Mouse (Mus musculus) limb, embryonic 13.5 days (tissue): ENCODE results near the gene Coro2b. TPM values are rescaled to one million over a fixed set of nuclear protein-coding genes. Genes with fewer than 3 reads are reported as not detected.
A peak's percentile ranks its signal among the peaks of the same experiment; 100 is the strongest.

Source experiments
- ATAC-seq: fragments of 200-750 bp; cut with Nextera tagmentation; 2 replicates; pipeline ENCODE4 v1.8.0; 2017; ENCODE audit warnings: low read depth, moderate number of reproducible peaks, moderate TSS enrichment; ENCODE audit not compliant: low FRiP score
- H3K27ac ChIP-seq: fragments of 300-500 bp; sonication (generic); 2 replicates; pipeline ENCODE4 v1.5.1; 2015; ENCODE audit warnings: inconsistent platforms, mild to moderate bottlenecking, moderate library complexity
- H3K27me3 ChIP-seq: fragments of 300-500 bp; sonication (generic); 2 replicates; pipeline ENCODE4 v1.6.1; 2015; ENCODE audit warnings: mild to moderate bottlenecking, inconsistent platforms
- H3K36me3 ChIP-seq: fragments of 300-500 bp; sonication (generic); 2 replicates; pipeline ENCODE4 v1.6.1; 2015; ENCODE audit warnings: inconsistent platforms, mild to moderate bottlenecking, moderate library complexity
- H3K4me1 ChIP-seq: fragments of 300-500 bp; sonication (generic); 2 replicates; pipeline ENCODE4 v1.6.1; 2015; ENCODE audit warnings: inconsistent platforms
- H3K4me2 ChIP-seq: fragments of 300-500 bp; sonication (generic); replicated peaks from 2 replicates; pipeline ENCODE4 v1.6.1; 2015; ENCODE audit warnings: inconsistent platforms, mild to moderate bottlenecking, moderate library complexity
- H3K4me3 ChIP-seq: fragments of 300-500 bp; sonication (generic); 2 replicates; pipeline ENCODE4 v1.5.1; 2015; ENCODE audit warnings: moderate library complexity, mild to moderate bottlenecking, inconsistent platforms
- H3K9ac ChIP-seq: fragments of 300-500 bp; sonication (generic); 2 replicates; pipeline ENCODE4 v1.6.1; 2015; ENCODE audit warnings: mild to moderate bottlenecking, inconsistent platforms
- H3K9me3 ChIP-seq: fragments of 300-500 bp; sonication (generic); 2 replicates; pipeline ENCODE4 v1.6.1; 2016; ENCODE audit warnings: inconsistent platforms
- WGBS: fragments of 180-500 bp; shearing (Covaris S2); methylation state at CpG from one replicate; pipeline ENCODE4 v1.1.7; 2015; 5-methylcytosine and 5-hydroxymethylcytosine counted together
- polyA plus RNA-seq: library from polyadenylated mRNA; unstranded; fragments of >200 nt; fragmentation: Nextera tagmentation; extraction: Ambion mirVana; gene quantifications from 2 replicates; pipeline ENCODE4 v1.2.1, GENCODE M21; 2015

The Coro2b gene
- polyA plus RNA-seq, 1 experiment from 2014 or later = 8.5 TPM

DNA sequence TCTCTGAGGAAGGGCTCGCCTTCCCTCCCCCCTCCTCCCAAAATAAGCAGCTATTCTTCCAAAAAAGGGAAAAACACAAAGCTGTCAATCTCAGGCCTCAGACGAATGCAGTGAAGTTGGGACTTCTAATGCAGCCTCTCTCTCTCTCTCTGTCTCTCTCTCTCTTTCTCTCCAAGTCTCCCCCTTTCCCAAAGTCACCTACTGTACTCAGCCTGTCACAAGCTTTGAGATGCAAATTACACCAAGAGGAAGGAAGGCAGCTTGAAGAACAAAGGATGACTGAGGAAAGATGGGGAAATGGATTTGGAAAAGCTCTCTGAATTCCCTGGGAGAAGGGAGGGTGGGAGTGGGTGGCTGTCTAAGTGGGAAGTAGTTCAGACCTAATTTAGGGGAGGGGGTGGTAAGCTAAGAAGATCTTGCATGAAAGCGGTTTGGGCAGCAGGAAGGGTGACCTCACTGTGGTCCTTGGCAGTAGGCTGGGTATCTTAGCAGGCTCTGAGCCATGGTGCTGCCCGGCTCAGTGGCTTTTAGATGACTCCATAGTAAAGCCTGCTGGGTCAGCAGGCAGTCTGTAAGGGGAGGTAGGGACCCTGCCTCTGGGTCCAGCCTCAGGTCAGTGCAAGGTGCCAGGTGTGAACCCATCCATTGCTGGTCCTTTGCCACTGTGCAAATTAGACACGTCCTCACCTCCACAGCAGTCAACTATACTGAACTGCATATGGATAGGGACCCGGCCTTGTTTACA is 55.8 kb downstream of the Coro2b start:
- Histone ChIP-seq H3K4me1 (peaks cover 14% of the 10 kb centered on the region), H3K9me3 (no peaks in the 10 kb centered on the region), H3K27ac (no peak overlapping the region), H3K27me3 (no peaks in the 10 kb centered on the region), H3K4me2 (no peak overlapping the region), H3K36me3 (no peaks in the 10 kb centered on the region), H3K9ac (no peak overlapping the region), H3K4me3 (no peak overlapping the region)
- 57% methylated on average over 6 of the region's 6 CpGs for WGBS
- no peak for ATAC-seq

DNA sequence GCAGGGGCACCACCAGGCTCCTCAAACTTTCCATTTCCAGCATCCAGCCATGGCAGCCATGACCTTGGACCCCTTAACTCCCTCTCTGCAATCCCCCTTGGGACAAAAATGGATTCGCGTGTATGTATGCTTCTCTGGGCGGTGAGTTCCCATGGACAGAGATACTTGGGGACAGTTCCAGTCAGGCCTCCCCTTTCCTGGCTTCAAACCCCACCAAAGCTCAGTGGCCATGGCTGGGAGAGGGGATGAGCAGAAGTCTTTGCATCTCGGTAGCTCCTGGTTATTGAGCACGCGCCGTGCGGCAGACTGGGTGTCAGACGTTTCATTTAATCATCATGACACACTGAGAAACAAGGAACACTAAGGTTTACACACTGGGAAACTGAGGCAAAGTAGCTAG is 56.7 kb downstream of the Coro2b start:
- ATAC-seq = no peak
- Histone ChIP-seq H3K36me3 (no peaks in the 10 kb centered on the region), H3K4me1 (peaks cover 14% of the 10 kb centered on the region), H3K4me2 (no peak overlapping the region), H3K27me3 (no peaks in the 10 kb centered on the region), H3K9me3 (no peaks in the 10 kb centered on the region), H3K9ac (no peak overlapping the region), H3K4me3 (no peak overlapping the region), H3K27ac (no peak overlapping the region)
- whole genome bisulfite sequencing = 79% methylated on average over 9 of the region's 9 CpGs

DNA sequence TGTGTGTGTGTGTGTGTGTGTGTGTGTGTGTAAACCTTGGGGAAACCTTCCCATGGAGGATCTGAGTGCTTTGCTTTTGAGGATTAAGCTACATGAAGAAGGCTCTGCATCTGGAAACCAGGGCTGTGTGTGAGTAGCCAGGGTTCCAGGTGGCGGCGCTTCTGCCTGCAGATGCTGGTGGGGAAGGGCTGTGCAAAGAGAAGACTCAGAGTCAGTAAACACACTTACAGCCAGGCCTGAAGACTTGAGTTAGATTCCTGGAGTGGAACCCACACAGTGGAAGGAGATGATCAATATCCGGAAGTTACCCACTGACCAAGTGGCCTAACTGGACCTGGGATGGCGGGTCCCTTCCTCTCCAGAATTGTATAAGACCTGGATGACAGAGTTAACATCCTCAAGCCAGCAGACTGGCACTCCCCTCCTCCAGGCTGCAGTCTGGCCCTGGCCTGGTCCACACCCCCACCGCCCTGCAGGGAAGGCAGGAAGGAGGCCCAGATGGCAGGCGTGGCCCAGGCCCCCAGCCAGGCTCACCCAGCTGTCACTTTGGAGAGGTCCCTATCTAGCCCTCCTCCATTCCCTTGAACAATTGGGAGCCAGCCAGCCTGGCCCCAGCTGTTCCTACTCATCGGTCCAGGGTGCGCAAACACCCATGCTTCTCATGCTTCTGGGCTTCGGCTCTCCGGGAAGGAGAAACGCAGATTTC is 59.9 kb downstream of the Coro2b start:
- H3K9ac ChIP-seq = no peak overlapping the region
- no peaks in the 10 kb centered on the region for H3K36me3 ChIP-seq
- H3K4me3 ChIP-seq = no peak overlapping the region
- H3K9me3 ChIP-seq = no peaks in the 10 kb centered on the region
- WGBS = 50% methylated on average over 11 of the region's 11 CpGs
- peaks cover 18% of the 10 kb centered on the region for H3K4me1 ChIP-seq
- peak; percentile 87 for ATAC-seq
- H3K4me2 ChIP-seq = no peak overlapping the region
- peak overlapping the region; percentile 52; the same call in 1 of the 2 replicates for H3K27ac ChIP-seq
- no peaks in the 10 kb centered on the region for H3K27me3 ChIP-seq

DNA sequence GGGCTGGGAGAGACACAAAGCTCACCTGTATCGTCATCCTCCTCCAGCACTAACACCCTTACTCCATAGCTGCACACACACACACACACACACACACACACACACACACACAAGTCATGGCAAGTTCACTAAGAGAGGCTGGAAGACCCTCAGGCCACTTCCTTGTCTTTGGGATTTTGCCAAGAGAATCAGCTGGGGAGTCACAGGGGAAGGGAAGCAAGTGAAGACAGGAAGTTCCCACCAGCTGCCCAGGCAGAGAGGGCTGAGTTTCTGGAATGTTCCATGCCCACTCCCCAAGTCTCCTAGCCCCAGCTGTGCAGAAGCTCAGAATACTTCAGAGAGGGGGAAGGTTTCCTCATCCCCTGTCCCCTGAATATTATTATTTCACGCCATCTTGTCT is 62.6 kb downstream of the Coro2b start:
- 71% methylated on average over 2 of the region's 2 CpGs for WGBS
- Histone ChIP-seq H3K27ac (no peak overlapping the region), H3K4me1 (peaks cover 19% of the 10 kb centered on the region)

DNA sequence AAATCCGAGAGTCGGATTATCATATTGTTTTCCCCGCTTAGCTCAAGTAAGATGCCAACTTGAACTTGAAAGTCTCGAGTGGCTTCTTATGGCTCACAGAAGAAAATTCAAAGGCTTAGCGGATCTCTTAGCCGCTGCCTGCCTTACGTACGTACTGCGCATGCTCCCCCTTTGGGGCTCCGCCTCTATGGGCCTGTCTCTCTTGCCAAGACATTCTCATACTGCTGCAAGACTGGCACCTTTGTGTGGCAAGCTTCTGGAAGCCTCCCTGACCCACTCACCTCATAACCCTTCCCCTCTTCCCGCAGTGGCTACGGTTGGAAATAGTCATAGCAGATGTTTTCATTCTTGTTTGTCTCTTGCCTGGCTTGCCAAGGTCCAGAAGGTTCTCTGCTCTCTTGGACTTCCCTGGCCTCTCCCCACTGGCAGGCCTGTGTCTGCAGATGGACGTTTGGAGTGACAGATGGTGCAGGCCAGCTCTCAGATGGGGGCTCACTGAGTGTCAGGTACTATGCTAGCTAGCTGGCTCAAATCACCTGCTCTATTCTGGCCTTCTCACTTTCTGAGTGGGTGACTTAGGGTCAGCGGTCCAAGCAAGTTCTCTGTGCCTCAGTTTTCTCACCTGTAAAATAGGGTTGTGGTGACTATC is 65.2 kb downstream of the Coro2b start:
- 84% methylated on average over 14 of the region's 14 CpGs for WGBS
- no peaks in the 10 kb centered on the region for H3K27me3 ChIP-seq
- H3K36me3 ChIP-seq = no peaks in the 10 kb centered on the region
- H3K4me3 ChIP-seq = no peak overlapping the region
- H3K4me2 ChIP-seq = no peak overlapping the region
- no peaks in the 10 kb centered on the region for H3K9me3 ChIP-seq
- H3K27ac ChIP-seq = no peak overlapping the region
- peaks cover 9% of the 10 kb centered on the region for H3K4me1 ChIP-seq
- H3K9ac ChIP-seq = no peak overlapping the region
- no peak for ATAC-seq

More for the DNA sequence above, 62.6 kb downstream of the Coro2b start:
- Histone ChIP-seq H3K27me3 (no peaks in the 10 kb centered on the region), H3K4me3 (no peak overlapping the region), H3K4me2 (no peak overlapping the region), H3K9ac (no peak overlapping the region), H3K36me3 (no peaks in the 10 kb centered on the region), H3K9me3 (no peaks in the 10 kb centered on the region)
- no peak for ATAC-seq

DNA sequence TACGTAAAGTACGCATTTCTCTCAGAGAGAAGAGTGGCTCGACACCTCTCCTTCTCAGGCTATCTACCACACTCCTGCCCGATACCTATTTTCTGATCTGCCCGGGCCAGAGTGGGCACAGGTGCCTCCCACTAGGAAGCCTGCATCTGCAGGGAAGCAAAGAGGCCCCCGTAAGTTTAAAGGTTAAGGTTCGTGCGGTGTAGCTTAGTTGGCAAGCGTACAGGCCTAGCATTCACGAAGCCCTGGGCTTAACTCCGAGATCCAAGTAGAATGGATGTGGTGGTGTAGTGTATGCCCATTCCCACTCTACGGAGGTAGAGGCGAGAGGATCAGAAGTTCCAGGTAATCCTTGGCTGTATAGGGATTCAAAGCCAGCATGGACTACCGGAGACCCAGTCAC is 65.8 kb downstream of the Coro2b start:
- Histone ChIP-seq H3K4me2 (no peak overlapping the region), H3K4me1 (peaks cover 8% of the 10 kb centered on the region), H3K9ac (no peak overlapping the region), H3K27me3 (no peaks in the 10 kb centered on the region), H3K36me3 (no peaks in the 10 kb centered on the region), H3K9me3 (no peaks in the 10 kb centered on the region), H3K4me3 (no peak overlapping the region), H3K27ac (no peak overlapping the region)
- 90% methylated on average over 14 of the region's 14 CpGs for WGBS
- no peak for ATAC-seq

DNA sequence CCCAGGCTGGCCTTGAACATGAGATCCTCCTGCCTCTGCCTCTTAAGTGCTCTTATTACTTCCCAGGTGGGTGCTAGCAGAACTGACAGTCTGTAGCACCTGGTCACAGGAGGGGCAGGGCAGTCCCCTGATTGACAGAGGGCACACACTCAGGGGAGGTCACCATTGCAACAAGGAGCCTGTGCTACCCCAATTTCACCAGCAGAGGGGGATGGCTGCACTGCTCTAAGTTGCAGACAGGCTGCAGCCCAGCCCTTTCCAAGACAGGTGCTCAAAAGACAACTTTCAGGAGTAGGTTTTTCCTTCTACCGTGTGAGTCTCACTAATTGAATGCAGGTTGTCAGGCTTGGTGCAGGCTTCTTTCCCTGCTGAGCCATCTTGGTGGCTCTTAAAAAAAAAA is 66.4 kb downstream of the Coro2b start:
- 0% methylated on average over 1 of the region's 1 CpGs for WGBS
- Histone ChIP-seq H3K36me3 (no peaks in the 10 kb centered on the region), H3K27ac (no peak overlapping the region), H3K9me3 (no peaks in the 10 kb centered on the region), H3K4me1 (peaks cover 8% of the 10 kb centered on the region), H3K9ac (no peak overlapping the region), H3K4me3 (no peak overlapping the region), H3K27me3 (no peaks in the 10 kb centered on the region), H3K4me2 (no peak overlapping the region)
- ATAC-seq = no peak

DNA sequence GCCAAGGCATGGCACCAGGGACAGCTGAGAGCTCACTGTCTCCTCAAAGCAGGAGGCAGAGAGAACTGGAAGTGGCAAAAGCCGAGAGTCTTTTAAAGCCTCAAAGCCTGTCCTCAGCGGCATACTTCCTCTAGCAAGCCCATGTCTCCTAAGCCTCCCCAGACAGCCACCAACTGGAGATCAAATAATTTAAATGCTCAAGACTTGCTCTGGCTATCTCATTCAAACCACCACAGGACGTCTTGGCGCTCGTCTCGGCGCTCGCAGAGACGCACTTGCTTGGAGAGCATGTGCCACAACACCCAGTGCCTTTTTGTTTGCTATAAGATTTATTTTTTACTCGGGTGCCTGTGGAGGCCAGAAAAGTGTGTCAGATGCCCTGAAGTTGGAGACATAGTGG is 67.1 kb downstream of the Coro2b start:
- H3K9ac ChIP-seq = no peak overlapping the region
- no peak overlapping the region for H3K4me2 ChIP-seq
- no peaks in the 10 kb centered on the region for H3K27me3 ChIP-seq
- H3K27ac ChIP-seq = no peak overlapping the region
- peaks cover 8% of the 10 kb centered on the region for H3K4me1 ChIP-seq
- no peaks in the 10 kb centered on the region for H3K36me3 ChIP-seq
- H3K4me3 ChIP-seq = no peak overlapping the region
- WGBS = 85% methylated on average over 10 of the region's 10 CpGs
- H3K9me3 ChIP-seq = no peaks in the 10 kb centered on the region
- ATAC-seq = no peak

DNA sequence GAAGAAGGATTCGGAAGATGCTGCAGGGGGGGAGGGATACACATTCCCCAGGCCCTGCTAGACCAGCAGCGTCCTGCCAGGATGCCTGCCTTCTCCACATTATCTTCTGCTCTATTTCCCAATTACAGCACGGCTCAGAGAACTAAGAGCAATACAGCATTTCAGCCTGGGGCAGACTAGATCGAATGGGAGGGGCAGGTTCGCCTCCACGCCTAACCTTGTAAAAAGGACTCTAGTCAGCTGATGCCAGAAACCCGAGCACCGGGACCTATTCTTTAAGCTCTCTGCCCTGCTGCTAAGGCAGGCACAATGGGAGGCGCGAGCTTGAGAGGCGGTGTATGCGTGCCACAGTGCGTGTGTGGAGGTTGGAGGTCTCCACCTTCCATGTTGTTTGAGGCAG is 67.7 kb downstream of the Coro2b start:
- Histone ChIP-seq H3K4me3 (no peak overlapping the region), H3K9me3 (no peaks in the 10 kb centered on the region), H3K27ac (no peak overlapping the region), H3K36me3 (no peaks in the 10 kb centered on the region), H3K27me3 (no peaks in the 10 kb centered on the region), H3K4me2 (no peak overlapping the region), H3K9ac (no peak overlapping the region), H3K4me1 (peaks cover 5% of the 10 kb centered on the region)
- WGBS = 52% methylated on average over 13 of the region's 13 CpGs
- ATAC-seq = no peak

DNA sequence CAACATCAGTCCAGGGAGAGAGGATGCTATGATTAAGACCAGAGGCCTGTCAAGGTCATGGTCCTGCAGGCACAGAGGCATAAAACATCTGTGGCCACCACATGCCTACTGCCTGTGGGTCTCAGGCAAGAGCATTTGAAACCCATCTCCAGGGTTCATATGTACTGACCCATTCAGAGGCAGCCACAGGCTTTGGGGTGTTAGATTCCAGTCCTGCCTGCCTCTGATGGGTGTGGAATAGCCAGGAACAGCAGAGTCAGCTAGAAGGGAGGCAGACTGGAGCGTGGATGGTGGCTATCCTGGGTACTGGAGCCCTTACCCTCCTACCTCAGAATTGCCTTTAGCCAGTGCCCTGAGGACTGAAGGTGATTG is 69.4 kb downstream of the Coro2b start:
- no peak overlapping the region for H3K9ac ChIP-seq
- H3K27me3 ChIP-seq = no peaks in the 10 kb centered on the region
- no peak overlapping the region for H3K27ac ChIP-seq
- no peak overlapping the region for H3K4me2 ChIP-seq
- peaks cover 4% of the 10 kb centered on the region for H3K4me1 ChIP-seq
- no peaks in the 10 kb centered on the region for H3K9me3 ChIP-seq
- no peaks in the 10 kb centered on the region for H3K36me3 ChIP-seq
- no peak overlapping the region for H3K4me3 ChIP-seq
- no peak for ATAC-seq
- WGBS = 72% methylated on average over 1 of the region's 1 CpGs

DNA sequence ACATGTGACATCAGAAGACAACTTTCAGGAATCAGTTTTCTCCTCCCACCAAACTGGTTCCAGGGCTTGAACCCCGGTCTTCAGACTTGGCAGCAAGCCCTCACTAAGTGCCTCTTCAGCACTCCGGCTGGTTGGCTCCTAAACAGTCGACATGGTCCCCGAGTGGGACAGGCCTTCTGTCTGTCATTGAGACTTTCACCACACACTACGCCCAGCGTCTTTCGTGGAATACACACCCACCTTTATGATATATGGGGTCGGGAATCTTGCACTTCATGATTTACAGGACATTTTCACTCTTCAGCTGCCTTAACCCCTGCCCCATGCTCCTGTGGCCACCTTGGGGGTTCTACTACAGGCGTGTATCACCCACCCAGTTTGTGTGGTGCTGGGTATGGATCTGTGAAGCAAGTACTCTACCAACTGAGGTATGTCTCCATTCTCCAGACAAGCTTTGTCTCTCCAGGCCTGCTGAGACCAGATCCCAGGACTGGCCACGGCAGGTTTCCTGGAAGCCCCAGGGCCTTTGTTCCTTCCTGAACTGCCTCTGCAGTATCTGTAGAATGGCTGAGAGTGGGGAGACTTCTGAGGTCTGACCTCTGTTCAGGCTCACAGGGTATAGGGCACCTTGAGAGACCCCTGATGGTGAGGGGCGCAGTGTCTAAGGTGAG is 70.0 kb downstream of the Coro2b start:
- ATAC-seq = no peak
- Histone ChIP-seq H3K9me3 (no peaks in the 10 kb centered on the region), H3K4me2 (no peak overlapping the region), H3K36me3 (no peaks in the 10 kb centered on the region), H3K4me3 (no peak overlapping the region), H3K27ac (no peak overlapping the region), H3K4me1 (peaks cover 4% of the 10 kb centered on the region), H3K9ac (no peak overlapping the region), H3K27me3 (no peaks in the 10 kb centered on the region)
- 87% methylated on average over 11 of the region's 11 CpGs for WGBS

DNA sequence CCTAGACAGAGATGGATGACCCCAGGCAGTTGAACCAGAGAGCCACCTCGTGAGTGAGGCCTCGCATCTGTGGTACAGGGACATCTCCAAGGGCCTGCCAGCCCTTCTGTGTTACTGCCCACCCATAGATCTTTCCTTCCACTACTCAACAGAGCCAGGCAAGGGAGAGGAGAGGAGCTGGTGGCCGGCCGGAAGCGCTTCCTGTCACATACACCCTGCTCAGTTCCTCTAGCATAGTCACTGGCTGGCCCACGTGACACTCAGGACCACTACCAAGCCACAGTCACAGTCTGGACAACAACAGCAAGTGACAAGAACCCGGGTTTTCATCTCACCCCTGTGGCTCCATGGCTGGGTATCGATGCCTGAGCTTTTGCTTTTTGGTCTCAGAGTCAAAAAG is 70.8 kb downstream of the Coro2b start:
- H3K4me1 ChIP-seq = peaks cover 4% of the 10 kb centered on the region
- H3K4me3 ChIP-seq = no peak overlapping the region
- 75% methylated on average over 8 of the region's 8 CpGs for WGBS
- no peak overlapping the region for H3K27ac ChIP-seq
- H3K36me3 ChIP-seq = no peaks in the 10 kb centered on the region
- no peaks in the 10 kb centered on the region for H3K9me3 ChIP-seq
- ATAC-seq = no peak
- H3K4me2 ChIP-seq = no peak overlapping the region
- no peak overlapping the region for H3K9ac ChIP-seq
- H3K27me3 ChIP-seq = no peaks in the 10 kb centered on the region
